In the genomic region with DNA sequence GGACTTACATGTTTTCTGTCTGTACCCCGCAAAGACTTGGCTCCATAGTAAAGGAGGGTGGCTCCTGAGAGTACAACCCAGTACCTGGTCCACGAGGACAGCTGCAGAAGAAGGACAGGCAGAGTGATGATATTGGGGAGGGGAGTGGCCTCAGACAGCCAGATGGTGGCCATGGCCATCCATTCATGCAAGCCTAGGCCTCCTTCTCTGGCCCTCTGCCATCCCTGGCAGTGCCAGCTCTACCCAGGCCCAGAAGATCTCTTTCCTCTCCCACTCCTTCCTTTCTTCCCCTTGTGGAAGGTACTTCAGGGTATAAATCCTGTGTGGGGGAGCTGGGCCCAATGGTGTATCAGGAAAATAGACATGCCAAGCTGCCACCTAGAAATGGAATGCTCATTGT, we compare ENCODE assay signal across 20 mouse cellular contexts.
"Had no signal": no experiment of that assay in that cellular context is flagged by ENCODE, and none has a peak within 500 bp of the region (broad histone marks: within the 10 kb centered on the region; RNA-seq: fewer than 3 reads in every experiment).

No protein-coding gene starts in this region.

- H3K9ac ChIP-seq: limb, embryonic 13.5 days; liver, embryonic 12.5 days; liver, embryonic 15.5 days; lung, embryonic 15.5 days; neural tube, embryonic 12.5 days had no signal

- H3K4me2 ChIP-seq: limb, embryonic 13.5 days; liver, embryonic 12.5 days; liver, embryonic 15.5 days; lung, embryonic 15.5 days; neural tube, embryonic 12.5 days had no signal

- H3K27ac ChIP-seq: left cerebral cortex, adult 2 months; limb, embryonic 10.5 days; limb, embryonic 13.5 days; liver, embryonic 12.5 days; liver, embryonic 15.5 days; lung, embryonic 15.5 days; midbrain, embryonic 10.5 days; neural tube, embryonic 12.5 days had no signal

- H3K4me1 ChIP-seq: limb, embryonic 10.5 days; limb, embryonic 13.5 days; liver, embryonic 12.5 days; liver, embryonic 15.5 days; lung, embryonic 15.5 days; midbrain, embryonic 10.5 days; neural tube, embryonic 12.5 days had no signal

- ATAC-seq: liver, embryonic 12.5 days had no signal

- H3K4me3 ChIP-seq: left cerebral cortex, adult 2 months; limb, embryonic 10.5 days; limb, embryonic 13.5 days; liver, embryonic 12.5 days; liver, embryonic 15.5 days; lung, embryonic 15.5 days; megakaryocyte, embryonic 14.5 days; midbrain, embryonic 10.5 days; neural tube, embryonic 12.5 days had no signal

- H3K36me3 ChIP-seq: limb, embryonic 10.5 days; limb, embryonic 13.5 days; liver, embryonic 12.5 days; liver, embryonic 15.5 days; lung, embryonic 15.5 days; midbrain, embryonic 10.5 days had no signal

- H3K9me3 ChIP-seq: limb, embryonic 10.5 days; limb, embryonic 13.5 days; liver, embryonic 12.5 days; liver, embryonic 15.5 days; lung, embryonic 15.5 days; megakaryocyte, embryonic 14.5 days; midbrain, embryonic 10.5 days; neural tube, embryonic 12.5 days had no signal

- DNase-seq: kidney, adult 18-20 months; kidney, adult 9 months; kidney, postnatal 14 days; kidney, postnatal 4 days; layer of hippocampus, postnatal 36 days; liver; lung, adult 18-20 months; lung, postnatal 10 days; lung, postnatal 36 days; midbrain, embryonic 14.5 days; thymus, postnatal 25 days had no signal

- H3K27me3 ChIP-seq: limb, embryonic 13.5 days; liver, embryonic 12.5 days; liver, embryonic 15.5 days; lung, embryonic 15.5 days; neural tube, embryonic 12.5 days had no signal
